Mouse (Mus musculus) neutrophil, adult 5-6 weeks (primary cell): Measurements from ENCODE around the gene Stom. TPM values are rescaled to one million over a fixed set of nuclear protein-coding genes. Genes with fewer than 3 reads are reported as not detected.

Experiments used
- ATAC-seq: fragments of 151-379, 151-347 bp; 2 replicates; pipeline ENCODE4 v1.8.0; 2017; ENCODE audit warnings: mild to moderate bottlenecking, moderate TSS enrichment; ENCODE audit not compliant: insufficient number of reproducible peaks, poor library complexity, low FRiP score, severe bottlenecking; ENCODE audit errors: extremely low read depth
- total RNA-seq: library from RNA; stranded (forward); fragments of 200-1000 nt; gene quantifications from 2 replicates; pipeline ENCODE4 v1.2.3, GENCODE M21; 2017

Gene Stom
- total RNA-seq = 14.0 and 15.0 TPM in 2 replicates

GRCm38 (mm10) chr2:35336388-35337280 is at the start of gene Stom:
Stom (minus strand) TSS chr2:35336976.
- peak; percentile 99 for ATAC-seq

GRCm38 (mm10) chr2:35385441-35385871 is 48.7 kb upstream of the Stom start:
- ATAC-seq = no peak

- ATAC-seq = no peak
Measured at GRCm38 (mm10) chr2:35379306-35379705, 42.5 kb upstream of the Stom start.

GRCm38 (mm10) chr2:35377600-35377999 is 40.8 kb upstream of the Stom start:
- no peak for ATAC-seq

DNA sequence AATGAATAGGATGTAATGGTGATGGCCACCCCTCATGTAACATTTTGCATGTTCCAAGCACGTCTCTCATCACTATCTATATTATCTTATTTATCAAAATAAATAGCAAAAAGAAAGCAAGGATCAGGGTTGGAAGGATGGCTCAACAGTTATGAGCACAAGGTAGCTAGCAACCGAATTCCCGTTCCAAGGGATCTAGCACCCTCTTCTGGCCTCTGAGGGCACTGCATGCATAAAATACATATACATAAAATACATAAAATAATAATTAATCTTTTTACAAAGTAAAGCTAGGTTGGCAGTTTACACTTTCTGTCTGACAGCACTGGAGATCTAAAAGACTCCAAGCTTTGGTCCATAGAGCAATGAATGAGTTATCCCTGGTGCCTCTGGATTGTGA is 36.2 kb upstream of the Stom start:
- no peak for ATAC-seq

GRCm38 (mm10) chr2:35370686-35371085 is 33.9 kb upstream of the Stom start:
- no peak for ATAC-seq

DNA sequence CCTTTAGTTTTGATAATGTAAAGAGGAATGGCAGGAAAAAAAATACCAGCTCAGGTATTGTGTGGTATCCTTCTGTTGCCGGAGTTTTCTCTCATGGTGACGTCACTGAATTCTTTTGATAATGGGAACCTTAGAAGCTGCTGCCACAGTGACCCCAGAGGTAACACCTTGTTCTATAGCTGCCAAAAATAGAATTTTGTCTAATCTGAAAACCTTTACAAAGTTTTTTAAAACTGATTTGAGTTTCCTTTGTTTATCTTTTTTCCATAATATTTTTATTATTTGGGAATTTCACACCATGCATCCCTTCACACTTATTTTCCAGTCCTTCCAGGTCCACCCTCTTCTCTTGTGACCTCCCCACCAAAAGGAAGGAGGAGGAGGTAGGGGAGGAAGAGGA is 30.9 kb upstream of the Stom start, which contains the start of gene 4930568D16Rik:
TSS of gene 4930568D16Rik (minus strand) at position 101 of the 400 bp plus-strand sequence.
- ATAC-seq = no peak

DNA sequence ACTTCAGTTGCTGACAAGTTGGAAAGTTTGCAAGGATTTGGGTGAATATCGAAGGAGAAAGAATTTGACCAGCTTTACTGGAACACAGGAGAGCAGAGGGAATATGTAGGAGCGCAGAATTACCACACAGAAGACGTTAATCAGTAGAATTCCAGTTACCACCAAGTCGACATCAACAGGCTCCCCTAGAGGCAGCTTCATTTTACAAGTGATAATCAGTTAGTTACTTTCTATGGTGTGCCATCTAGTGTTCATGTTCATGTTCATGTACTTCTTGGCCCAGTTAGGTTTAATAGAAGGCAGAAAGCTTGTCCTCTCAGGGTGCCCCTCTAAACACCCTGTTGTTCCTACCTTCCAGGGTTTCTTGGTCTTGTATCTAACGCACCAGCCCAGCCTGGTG is 12.4 kb upstream of the Stom start:
- ATAC-seq = peak; percentile 53; the same call in 1 of the 2 replicates

DNA sequence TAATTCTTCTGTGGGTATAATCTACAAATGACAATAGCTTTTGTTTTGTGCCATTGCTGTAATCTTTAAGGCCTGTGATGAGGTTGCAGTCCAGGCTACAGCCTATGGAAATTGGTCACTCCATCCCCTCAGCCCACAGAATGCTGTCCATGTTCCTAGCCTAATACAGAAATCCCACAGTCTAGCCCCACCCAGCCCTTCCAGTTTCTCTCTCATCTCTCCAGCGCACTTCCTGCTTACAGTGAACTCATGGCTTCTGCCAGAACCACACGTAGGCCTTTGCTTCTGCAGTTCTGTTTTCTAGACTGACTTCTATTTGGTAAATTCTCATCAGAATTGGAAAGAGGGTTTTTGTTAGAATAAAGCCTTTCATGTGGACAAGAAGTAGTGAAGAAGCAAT is 9.2 kb upstream of the Stom start:
- no peak for ATAC-seq

GRCm38 (mm10) chr2:35342605-35343004 is 5.8 kb upstream of the Stom start:
- no peak for ATAC-seq

DNA sequence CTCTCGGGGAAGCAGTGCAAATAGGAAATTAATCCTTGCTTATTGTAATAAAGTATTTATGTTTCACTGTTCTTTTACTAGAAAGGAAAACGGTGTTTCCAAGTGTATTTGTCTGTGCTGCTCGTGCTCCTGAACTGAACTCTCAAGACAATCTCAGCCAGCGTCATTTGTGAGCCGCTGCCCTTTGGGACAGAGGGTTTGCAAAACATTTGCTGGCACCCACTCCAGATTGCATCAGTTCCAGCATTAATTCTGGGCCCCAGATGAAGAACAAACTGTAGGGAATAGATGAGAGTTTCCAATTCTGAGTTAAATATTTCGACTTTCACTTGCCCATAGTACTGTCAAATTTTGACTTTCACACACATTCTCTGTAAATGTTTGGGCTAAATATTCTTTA is 1.9 kb upstream of the Stom start:
- no peak for ATAC-seq

DNA sequence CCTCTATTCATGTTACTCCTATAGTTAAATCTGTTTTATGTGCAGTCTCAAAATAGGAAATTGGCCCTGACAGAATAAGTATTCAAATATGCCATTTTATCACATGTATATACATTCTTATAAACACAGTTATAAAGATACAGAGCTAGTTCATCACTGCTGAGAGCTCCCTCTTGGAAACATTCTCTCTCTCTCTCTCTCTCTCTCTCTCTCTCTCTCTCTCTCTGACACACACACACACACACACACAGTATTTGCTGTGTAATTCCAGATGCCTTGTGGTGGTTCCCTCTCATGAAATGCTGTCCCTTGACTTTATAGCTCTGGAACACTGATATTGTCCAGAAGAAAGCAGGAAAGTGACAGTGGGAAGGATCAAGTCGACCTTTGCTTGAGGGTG is 1.3 kb upstream of the Stom start:
- ATAC-seq = no peak

DNA sequence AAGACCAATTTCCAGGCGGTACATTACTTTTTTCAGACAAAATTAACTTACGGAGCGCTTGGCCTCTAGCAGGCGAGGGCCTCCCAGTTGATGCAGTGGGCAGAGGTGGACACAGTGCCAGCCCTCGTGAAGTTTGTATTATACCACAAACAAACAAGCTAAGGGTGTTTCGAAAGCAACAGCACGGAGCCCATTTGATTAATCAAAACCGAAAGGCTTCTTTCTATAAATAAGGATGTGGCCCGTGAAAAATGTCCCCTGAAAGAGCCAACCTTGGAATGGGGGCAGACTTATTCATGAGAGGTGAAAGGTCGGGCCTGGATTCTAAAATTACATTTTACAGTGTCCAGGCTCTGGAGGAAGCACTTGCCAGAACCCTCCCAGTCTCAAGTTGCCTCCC is 643 bp upstream of the Stom start:
- no peak for ATAC-seq

GRCm38 (mm10) chr2:35335620-35336019 is 1.2 kb downstream of the Stom start:
- ATAC-seq = no peak

- no peak for ATAC-seq
Measured at GRCm38 (mm10) chr2:35333670-35334069, 3.1 kb downstream of the Stom start.

DNA sequence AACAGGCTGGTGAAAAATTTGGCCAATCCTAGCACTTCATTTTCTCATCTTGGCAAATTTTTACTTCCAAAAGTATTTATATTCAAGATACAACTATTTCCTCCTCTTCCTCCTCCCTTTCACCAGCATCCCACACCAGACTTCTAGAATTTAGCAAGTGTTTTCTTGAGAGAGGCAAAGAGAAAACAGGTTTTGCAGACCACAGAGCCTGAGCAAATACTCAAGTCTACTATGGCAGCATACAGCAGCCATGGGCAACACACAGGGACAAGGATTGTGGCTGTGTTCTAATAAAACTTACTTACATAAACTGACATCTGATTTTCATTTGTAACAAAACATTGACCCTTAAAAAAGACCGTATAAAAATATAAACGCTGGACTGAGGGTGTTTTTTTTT is 5.6 kb downstream of the Stom start:
- no peak for ATAC-seq

- no peak for ATAC-seq
Measured at GRCm38 (mm10) chr2:35329061-35329460, 7.7 kb downstream of the Stom start.

GRCm38 (mm10) chr2:35328064-35328792 is 8.5 kb downstream of the Stom start:
- ATAC-seq = no peak

DNA sequence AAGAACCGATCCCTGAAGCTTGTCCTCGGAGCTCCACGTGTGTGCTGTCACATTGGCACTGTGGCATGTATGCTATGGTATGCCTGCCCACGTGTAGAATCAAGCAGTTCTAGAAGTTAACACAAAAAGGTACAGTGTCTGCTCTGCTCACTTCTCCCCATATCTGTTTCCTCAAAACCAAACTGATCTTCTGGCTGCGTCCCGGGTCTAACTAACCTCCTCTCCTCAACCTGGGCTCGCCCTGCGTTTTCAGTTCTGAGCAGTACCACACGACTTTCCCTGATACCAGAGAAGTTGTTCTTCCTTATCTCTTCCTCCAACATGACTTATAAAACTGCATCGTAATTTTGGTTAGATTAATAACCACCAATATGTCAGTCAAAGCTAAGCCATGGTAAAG is 9.2 kb downstream of the Stom start:
- ATAC-seq = no peak

DNA sequence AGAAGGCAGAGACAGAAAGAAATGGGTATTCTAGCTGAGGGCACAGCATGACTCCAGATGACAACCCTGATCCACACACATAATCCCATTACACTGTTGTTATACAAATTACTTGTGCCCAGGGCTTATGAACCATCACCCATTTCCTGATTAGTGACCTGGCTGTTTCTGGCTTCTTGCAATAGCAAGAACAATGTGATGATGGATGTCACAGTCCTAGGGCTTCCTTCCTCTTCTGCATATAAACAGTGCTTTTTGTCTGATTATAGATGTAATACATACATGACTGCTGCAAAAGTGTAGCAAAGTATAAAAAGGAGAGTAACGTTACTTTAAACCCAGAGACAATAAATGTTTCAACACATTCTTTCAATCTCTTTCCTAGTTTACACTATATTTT is 9.8 kb downstream of the Stom start:
- ATAC-seq = no peak
